10 mouse cellular contexts compared by ENCODE assay signal in genomic region chr2:33205939-33206525, GRCm38 (mm10). TPM values are rescaled to one million over a fixed set of nuclear protein-coding genes. Genes with fewer than 3 reads are reported as not detected.
DNase-seq lines count a peak whose midpoint lies in the region; ATAC-seq lines count a peak whose summit lies in the region.
"Had no signal": no experiment of that assay in that cellular context is flagged by ENCODE, and none has a peak within 500 bp of the region (broad histone marks: within the 10 kb centered on the region; RNA-seq: fewer than 3 reads in every experiment).

No protein-coding gene starts in this region.

- H3K4me2 ChIP-seq in heart, embryonic 12.5 days = no peak overlapping the region
- no peak overlapping the region for H3K4me2 ChIP-seq in neural tube, embryonic 13.5 days
- no peak overlapping the region for H3K4me2 ChIP-seq in hindbrain, embryonic 13.5 days
- 0 out of 2 replicates have a peak overlapping the region, but pooled peaks have one; percentile 1 for H3K4me2 ChIP-seq in neural tube, embryonic 15.5 days

- DNase-seq in heart, postnatal 25 days (ENCODE audit: low spot score) = no peak
- DNase-seq in neural tube, embryonic 10.5 days (ENCODE audit: extremely low spot score, low spot score) = no peak
- DNase-seq in adrenal gland, adult 2 months = no peak
- no peak for DNase-seq in ovary, postnatal 14 days (ENCODE audit: low spot score)
- DNase-seq: layer of hippocampus, postnatal 36 days had no signal

- peaks cover 80% of the 10 kb centered on the region for H3K4me1 ChIP-seq in heart, embryonic 12.5 days (replicated peaks)
- peaks cover 47% of the 10 kb centered on the region for H3K4me1 ChIP-seq in neural tube, embryonic 13.5 days (replicated peaks)
- H3K4me1 ChIP-seq in hindbrain, embryonic 13.5 days (replicated peaks) = peaks cover 50% of the 10 kb centered on the region
- H3K4me1 ChIP-seq in neural tube, embryonic 15.5 days = peaks cover 46% of the 10 kb centered on the region

- no peaks in the 10 kb centered on the region for H3K9me3 ChIP-seq in heart, embryonic 12.5 days (replicated peaks)
- no peaks in the 10 kb centered on the region for H3K9me3 ChIP-seq in neural tube, embryonic 13.5 days
- H3K9me3 ChIP-seq in hindbrain, embryonic 13.5 days = no peaks in the 10 kb centered on the region
- H3K9me3 ChIP-seq in neural tube, embryonic 15.5 days (replicated peaks) = no peaks in the 10 kb centered on the region
- H3K9me3 ChIP-seq: megakaryocyte, embryonic 14.5 days had no signal

- no peak overlapping the region for H3K4me3 ChIP-seq in heart, embryonic 12.5 days
- no peak overlapping the region for H3K4me3 ChIP-seq in neural tube, embryonic 13.5 days
- H3K4me3 ChIP-seq in hindbrain, embryonic 13.5 days = no peak overlapping the region
- no peak overlapping the region for H3K4me3 ChIP-seq in neural tube, embryonic 15.5 days (replicated peaks)
- H3K4me3 ChIP-seq: megakaryocyte, embryonic 14.5 days had no signal

- no peak for ATAC-seq in heart, embryonic 12.5 days (ENCODE audit: insufficient number of reproducible peaks, low FRiP score)
- 0 out of 2 replicates have a peak, but pooled peaks have one; percentile 52 for ATAC-seq in neural tube, embryonic 13.5 days (ENCODE audit: low read depth)
- 0 out of 2 replicates have a peak, but pooled peaks have one; percentile 40 for ATAC-seq in hindbrain, embryonic 13.5 days (ENCODE audit: low FRiP score)
- ATAC-seq in neural tube, embryonic 15.5 days (ENCODE audit: low FRiP score) = peak; percentile 55; the same call in 1 of the 2 replicates

- H3K9ac ChIP-seq in heart, embryonic 12.5 days = no peak overlapping the region
- peak overlapping the region; percentile 0; the same call in 1 of the 2 replicates for H3K9ac ChIP-seq in neural tube, embryonic 13.5 days
- no peak overlapping the region for H3K9ac ChIP-seq in hindbrain, embryonic 13.5 days
- no peak overlapping the region for H3K9ac ChIP-seq in neural tube, embryonic 15.5 days (replicated peaks)

- H3K27ac ChIP-seq in heart, embryonic 12.5 days (ENCODE audit: poor library complexity, severe bottlenecking) = peak overlapping the region; percentile 52; the same call in 1 of the 2 replicates
- peak overlapping the region; percentile 74 for H3K27ac ChIP-seq in neural tube, embryonic 13.5 days (replicated peaks)
- H3K27ac ChIP-seq in hindbrain, embryonic 13.5 days = peak overlapping the region; percentile 65
- H3K27ac ChIP-seq in neural tube, embryonic 15.5 days (replicated peaks) = peak overlapping the region; percentile 66

- intact Hi-C loops in heart, postnatal 25 days (cut with DNase I) = no loop called here

- no peaks in the 10 kb centered on the region for H3K27me3 ChIP-seq in heart, embryonic 12.5 days (replicated peaks)
- H3K27me3 ChIP-seq in neural tube, embryonic 13.5 days = no peaks in the 10 kb centered on the region
- H3K27me3 ChIP-seq in hindbrain, embryonic 13.5 days = no peaks in the 10 kb centered on the region
- no peaks in the 10 kb centered on the region for H3K27me3 ChIP-seq in neural tube, embryonic 15.5 days (replicated peaks)

- WGBS in heart, embryonic 12.5 days = 73% methylated on average over 14 of the region's 14 CpGs
- 32% methylated on average over 14 of the region's 14 CpGs for WGBS in neural tube, embryonic 13.5 days
- WGBS in hindbrain, embryonic 13.5 days = 51% methylated on average over 14 of the region's 14 CpGs
- WGBS in neural tube, embryonic 15.5 days = 28% methylated on average over 14 of the region's 14 CpGs

- no peaks in the 10 kb centered on the region for H3K36me3 ChIP-seq in heart, embryonic 12.5 days
- H3K36me3 ChIP-seq in neural tube, embryonic 13.5 days = no peaks in the 10 kb centered on the region
- H3K36me3 ChIP-seq in hindbrain, embryonic 13.5 days = no peaks in the 10 kb centered on the region
- no peaks in the 10 kb centered on the region for H3K36me3 ChIP-seq in neural tube, embryonic 15.5 days

RNA-seq across cellular contexts. Expression of gene Angptl2, which starts 9.8 kb away (rescaled TPM):
- polyA plus RNA-seq in heart, embryonic 12.5 days (2016; fragmentation: Nextera tagmentation; extraction: Ambion mirVana) = 54.6 and 54.7 TPM in 2 replicates
- 10 to 100 TPM; 47.9 to 78.9 TPM for total RNA-seq in heart, postnatal 25 days (2021)
- polyA plus RNA-seq in neural tube, embryonic 13.5 days (2015; fragmentation: Nextera tagmentation; extraction: Ambion mirVana) = 18.2 and 18.9 TPM in 2 replicates
- 16.9 and 17.9 TPM in 2 replicates for polyA plus RNA-seq in hindbrain, embryonic 13.5 days (2015; fragmentation: Nextera tagmentation; extraction: Ambion mirVana)
- polyA plus RNA-seq in neural tube, embryonic 15.5 days (2015; fragmentation: Nextera tagmentation; extraction: Ambion mirVana) = 12.0 and 18.0 TPM in 2 replicates
- total RNA-seq in adrenal gland, adult 2 months (2021) = 10 to 100 TPM; 24.0 to 48.3 TPM
- 32.5 and 35.7 TPM in 2 replicates for polyA plus RNA-seq in adrenal gland, adult 2 months (2012; rRNA removed)
